Mouse (Mus musculus) layer of hippocampus, adult 2 months (tissue): ENCODE results near the gene Rpf1. TPM values are rescaled to one million over a fixed set of nuclear protein-coding genes. Genes with fewer than 3 reads are reported as not detected.

Experiments
- DNase-seq, 2 experiments: peaks; one replicate each; pipeline ENCODE4 v3.0.0; 2022; ENCODE audit warnings: low spot score in 2 of 2
- H3K27ac ChIP-seq: fragments of 200-600 bp; 2 replicates; pipeline ENCODE4 v1.8.1; 2022
- H3K4me3 ChIP-seq: fragments of 200-600 bp; 2 replicates; pipeline ENCODE4 v1.8.1; 2022; ENCODE audit warnings: mild to moderate bottlenecking
- CTCF ChIP-seq: fragments of 200-600 bp; conservative IDR thresholded peaks from 2 replicates; pipeline ENCODE4 v1.8.1; 2022; ENCODE audit warnings: antibody characterized with exemption, mild to moderate bottlenecking, moderate library complexity
- long read RNA-seq, 2 experiments: library from polyadenylated mRNA; stranded (forward); transcript quantifications; one replicate each; pipeline ENCODE4 v2.0.0; 2021; ENCODE audit warnings: borderline mapping rate in 2 of 2
- total RNA-seq, 2 experiments: library from RNA; stranded (reverse); gene quantifications; 2 replicates each; pipeline ENCODE4 v1.2.3; 2021

Gene Rpf1
- 10 to 100 TPM; 16.3 to 17.1 TPM for total RNA-seq
- long read RNA-seq, experiment 1, transcript Rpf1-201 (9 exons, 1,661 nt) = major isoform, 7 of 9 reads
- long read RNA-seq, experiment 1, partial matches to known transcripts = 0 of 9 reads
- long read RNA-seq, experiment 1, other reads (novel, unspliced or antisense) = 2 of 9 reads
- long read RNA-seq, experiment 2, transcript Rpf1-201 (9 exons, 1,661 nt) = major isoform, 11 of 16 reads
- long read RNA-seq, experiment 2, partial matches to known transcripts = 2 of 16 reads
- long read RNA-seq, experiment 2, other reads (novel, unspliced or antisense) = 3 of 16 reads

DNA sequence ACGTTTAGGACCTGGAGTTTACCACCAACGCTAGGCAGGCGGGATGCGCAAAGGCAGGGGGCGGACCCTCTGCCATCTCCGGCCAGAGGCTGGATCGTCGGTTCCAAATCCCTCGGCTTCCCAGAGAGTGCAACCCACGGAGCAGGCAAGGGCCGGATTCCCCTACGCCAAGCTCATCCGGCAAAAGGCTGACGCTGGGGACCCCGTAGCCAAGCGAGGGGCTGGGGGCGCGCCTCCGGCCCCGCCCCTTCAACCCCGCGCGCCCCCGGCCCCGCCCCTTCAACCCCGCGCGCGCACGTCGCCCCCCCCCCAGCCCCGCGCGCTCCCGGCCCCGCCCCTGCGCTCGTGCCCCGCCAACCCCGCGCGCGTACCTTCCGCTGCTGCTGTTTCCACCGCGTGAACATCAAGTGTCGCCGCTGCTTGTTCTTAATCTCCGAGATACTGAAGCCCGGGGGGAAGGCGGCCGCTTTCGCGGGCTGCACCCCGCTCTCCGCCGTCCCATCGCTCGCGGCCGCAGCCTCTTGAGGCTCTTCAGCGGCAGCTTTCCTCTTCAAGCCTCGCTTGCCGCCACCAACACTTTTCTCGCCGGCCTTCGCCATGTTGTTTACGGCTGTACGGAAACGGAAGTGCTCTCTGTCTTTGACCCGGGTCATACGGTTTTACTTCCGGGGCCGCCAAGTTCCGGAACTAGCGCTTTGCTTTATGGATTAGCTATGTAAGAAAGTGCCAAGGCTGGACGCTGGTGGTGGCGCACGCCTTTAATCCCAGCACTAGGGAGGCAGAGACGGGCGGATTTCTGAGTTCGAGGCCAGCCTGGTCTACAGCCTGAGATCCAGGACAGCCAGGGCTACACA is at the start of gene Rpf1:
Gene Rpf1 (minus strand): TSS at position 632 of the 854 bp plus-strand sequence.
- Histone ChIP-seq H3K4me3 (peak within 1 kb of the TSS; percentile 86), H3K27ac (peak within 1 kb of the TSS; percentile 99)
- peak; percentile 87 to 92 for DNase-seq
- TF ChIP-seq CTCF = no peak

DNA sequence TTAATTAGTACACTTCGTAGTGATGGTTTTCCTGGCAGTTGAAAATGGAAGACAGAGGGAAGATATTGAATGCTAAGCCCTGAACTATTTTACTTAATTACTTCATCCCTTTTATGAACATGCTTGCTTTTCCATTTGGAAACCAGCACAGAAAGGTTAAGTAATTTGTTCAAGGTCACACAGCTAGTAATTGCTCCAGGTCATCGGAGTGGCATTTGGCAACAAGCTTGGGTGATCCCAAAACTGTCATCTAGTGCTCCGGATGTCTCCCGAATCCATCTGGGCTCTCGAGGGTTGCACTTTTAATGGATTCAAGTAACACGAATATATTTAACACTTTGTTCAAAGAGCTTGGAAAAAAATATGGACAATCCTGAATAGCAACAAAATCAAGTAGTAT is 49.7 kb upstream of the Rpf1 start:
- Histone ChIP-seq H3K27ac (no peak overlapping the region), H3K4me3 (no peak overlapping the region)
- DNase-seq = no peak
- no peak for TF ChIP-seq CTCF

DNA sequence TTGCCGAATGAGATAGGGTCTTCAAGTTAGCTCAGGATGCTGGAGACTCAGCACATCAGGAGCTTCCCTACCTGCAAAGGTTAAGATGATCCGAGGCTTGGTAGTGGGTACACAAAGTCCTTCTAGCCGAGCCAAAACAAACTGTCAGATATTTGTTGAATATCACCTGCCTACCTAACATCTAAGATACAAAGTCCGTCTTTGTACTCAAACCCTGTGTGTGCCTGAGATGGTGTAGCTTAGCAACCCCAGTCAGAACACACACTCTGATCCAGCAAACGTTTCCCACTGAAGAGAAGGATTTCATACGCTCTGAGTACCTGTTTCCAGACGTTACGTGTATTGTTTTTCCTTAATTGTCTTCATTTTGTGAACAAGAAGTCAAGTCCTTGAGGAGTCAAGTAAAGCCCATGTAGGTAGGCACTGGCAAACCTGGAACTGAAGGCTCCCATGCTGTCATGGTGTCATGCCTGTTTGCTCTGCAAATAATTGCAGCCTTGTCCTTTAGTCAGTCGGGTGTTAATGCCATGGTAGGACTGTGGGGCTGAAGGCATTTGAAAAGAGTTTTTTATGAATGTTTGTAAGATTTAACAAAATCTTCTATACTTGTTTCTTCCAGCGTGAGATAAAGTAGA is 49.0 kb upstream of the Rpf1 start, which contains the start of gene Uox:
Gene Uox (plus strand): TSS at position 279 of the 635 bp plus-strand sequence.
- no peak for DNase-seq
- Histone ChIP-seq H3K4me3 (no peak within 1 kb of the TSS), H3K27ac (no peak within 1 kb of the TSS)
- no peak for TF ChIP-seq CTCF

DNA sequence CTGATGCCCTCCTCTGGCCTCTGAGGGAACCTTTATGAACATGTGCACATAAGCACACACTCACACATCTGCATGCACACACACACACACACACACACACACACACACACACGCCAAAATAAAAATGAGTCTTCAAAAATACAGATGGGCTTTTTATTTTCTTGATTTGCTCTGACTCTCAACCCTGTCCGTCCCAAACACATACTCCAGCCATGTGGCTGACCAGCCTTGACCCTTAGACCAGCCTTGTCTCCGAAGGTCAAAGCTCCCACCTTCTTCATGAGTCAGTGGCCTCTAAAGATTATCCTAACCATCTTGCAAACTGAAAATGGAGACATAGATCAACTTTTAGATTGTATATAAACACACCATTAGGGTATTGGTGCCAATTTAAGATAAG is 48.4 kb upstream of the Rpf1 start:
- no peak for DNase-seq
- TF ChIP-seq CTCF = no peak
- H3K27ac ChIP-seq = no peak overlapping the region
- no peak overlapping the region for H3K4me3 ChIP-seq

DNA sequence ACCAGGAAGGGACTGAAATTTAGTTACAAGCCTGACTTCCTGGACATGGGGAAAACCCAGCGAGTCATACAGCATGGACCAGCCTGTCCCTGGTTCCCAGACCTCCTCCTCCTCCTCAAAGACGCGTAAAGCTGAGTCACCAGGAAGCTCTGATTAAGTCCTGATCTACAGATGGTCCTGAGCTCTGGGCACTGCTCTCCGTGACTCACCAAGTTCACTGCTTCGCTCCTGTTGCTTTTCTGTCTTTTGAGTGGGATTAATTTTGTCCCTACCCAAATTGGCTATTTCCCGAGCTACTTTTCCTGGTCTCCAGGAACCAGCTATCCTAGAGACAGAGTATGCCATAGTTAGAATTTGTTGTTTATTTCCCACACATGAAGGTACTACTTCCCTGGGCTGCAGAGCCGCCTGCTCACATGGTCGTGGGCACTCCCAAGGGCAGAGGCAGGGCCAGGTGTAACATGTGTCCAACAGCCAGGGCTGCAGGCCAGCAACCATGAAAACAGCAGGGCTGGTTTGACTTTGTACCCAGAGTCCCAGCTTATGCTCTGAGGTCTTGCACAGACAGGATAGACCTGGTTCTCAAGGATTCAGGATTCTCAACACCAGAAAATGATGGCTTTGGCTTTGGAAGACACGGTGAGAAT is 46.8 kb upstream of the Rpf1 start:
- DNase-seq = no peak
- Histone ChIP-seq H3K27ac (peak overlapping the region; percentile 64; the same call in 1 of the 2 replicates), H3K4me3 (no peak overlapping the region)
- TF ChIP-seq CTCF = no peak

DNA sequence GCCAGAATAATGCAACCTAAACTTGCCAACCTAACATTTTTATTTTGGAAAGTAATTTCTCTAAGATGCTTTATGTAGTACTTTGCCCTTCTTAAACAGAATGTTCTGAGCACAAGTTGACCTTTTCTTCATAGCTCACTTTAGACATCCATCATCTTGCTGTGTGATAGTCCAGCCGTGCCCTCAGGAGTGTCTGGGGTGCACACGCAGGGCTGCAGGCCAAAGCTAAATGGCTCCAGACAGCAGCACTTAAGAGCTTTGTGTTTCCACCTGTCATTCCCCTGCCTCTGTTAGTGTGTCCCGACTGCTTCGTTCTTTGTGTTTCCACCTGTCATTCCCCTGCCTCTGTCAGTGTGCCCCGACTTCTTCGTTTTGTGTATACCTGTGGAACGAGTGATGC is 46.1 kb upstream of the Rpf1 start:
- Histone ChIP-seq H3K27ac (no peak overlapping the region), H3K4me3 (no peak overlapping the region)
- no peak for TF ChIP-seq CTCF
- DNase-seq = no peak

DNA sequence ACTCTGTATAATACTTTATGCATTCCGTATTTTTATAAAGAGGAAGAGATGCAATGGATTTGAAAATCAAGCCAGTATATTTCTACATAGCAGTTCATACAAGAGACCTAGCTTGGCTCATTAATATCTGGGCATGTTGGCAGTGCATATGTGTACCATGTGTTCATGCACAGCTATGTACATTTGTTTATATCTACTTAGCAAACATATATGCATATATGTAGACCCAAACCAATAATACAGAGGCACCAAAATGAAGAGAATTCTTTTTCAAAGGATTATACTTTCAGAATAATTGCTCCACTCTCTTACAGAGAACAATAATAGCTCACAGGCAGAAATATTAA is 43.8 kb upstream of the Rpf1 start:
- no peak for DNase-seq
- H3K4me3 ChIP-seq = no peak overlapping the region
- no peak for TF ChIP-seq CTCF
- peak overlapping the region; percentile 87 for H3K27ac ChIP-seq

DNA sequence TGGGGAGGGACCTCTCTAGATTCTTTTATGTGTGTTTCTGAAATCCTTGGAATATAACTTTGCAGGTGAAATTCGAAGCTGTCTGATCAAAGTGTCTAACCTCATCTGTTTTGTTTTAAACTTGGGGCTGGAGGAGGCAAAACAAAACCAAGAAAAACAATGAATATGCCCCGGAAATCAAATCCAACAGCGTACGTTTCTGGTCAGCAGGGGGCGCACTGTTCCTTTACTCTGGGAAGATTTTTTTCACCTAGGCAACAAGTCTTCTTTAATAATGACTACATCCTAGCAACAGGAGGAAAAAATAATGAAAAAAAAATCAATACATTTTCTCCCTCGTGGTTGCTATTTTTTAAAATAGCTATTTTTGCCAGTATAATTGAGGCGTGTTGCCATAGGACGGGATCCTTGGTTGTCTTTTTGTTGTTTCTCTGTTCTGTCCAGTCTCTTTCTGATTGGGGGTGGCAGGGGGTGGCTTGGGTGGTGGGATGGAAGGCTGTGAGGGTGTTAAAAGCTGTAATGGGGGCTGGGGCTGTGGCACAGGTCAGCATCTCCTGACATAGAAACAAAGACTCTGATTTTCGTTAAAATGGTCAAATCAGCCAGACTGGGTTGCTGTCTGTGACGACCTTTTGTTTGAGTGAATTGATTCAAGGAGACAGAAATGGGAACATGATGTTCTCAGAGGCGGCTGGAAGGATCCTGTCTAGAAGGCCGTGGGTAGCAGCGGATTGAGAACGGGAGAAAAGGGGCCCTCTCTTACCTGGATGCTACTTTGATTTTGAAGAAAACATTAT is 43.2 kb upstream of the Rpf1 start:
- Histone ChIP-seq H3K4me3 (peak overlapping the region; percentile 0; the same call in 1 of the 2 replicates), H3K27ac (peak overlapping the region; percentile 87)
- peak; percentile 82 to 91 for DNase-seq
- peak; percentile 88 for TF ChIP-seq CTCF

DNA sequence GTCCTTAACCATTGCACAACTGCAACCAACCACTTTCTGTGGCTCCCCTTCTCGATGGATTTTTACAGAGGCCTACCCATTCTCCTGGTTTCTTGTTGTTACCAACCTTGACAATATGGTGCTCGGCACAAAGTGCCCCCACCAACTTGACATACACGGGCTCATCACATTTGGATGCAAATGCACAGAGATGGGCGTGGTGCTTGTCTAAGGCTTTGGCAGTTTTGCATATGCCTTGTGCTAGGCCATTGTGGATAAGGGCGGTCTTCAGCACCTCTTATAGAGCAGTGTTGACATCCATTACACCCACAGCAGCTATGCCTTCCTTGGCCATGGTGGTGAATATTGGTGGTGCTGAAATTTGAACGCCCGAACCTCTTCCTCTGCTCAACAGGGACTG is 41.7 kb upstream of the Rpf1 start:
- no peak for TF ChIP-seq CTCF
- H3K4me3 ChIP-seq = no peak overlapping the region
- H3K27ac ChIP-seq = no peak overlapping the region
- DNase-seq = no peak

DNA sequence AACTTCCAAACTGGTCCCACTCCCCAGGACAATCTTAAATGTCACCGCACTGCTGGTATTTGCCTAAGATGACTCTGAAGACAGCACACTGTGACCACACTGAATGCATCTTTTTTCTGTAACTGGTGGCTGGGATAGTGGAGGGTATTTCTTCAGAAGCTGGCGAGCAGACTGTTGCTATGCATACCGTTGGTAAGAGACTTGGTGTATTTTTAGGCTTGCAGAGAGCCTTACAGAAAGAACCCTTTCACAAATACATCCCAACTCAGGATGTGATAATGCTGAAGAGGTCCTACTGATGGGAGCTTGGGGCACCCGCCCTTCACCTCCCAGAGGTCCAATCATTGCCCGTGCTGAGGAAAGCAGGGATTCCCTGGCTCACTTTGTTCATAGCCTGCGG is 36.3 kb upstream of the Rpf1 start:
- Histone ChIP-seq H3K4me3 (no peak overlapping the region), H3K27ac (peak overlapping the region; percentile 71)
- no peak for TF ChIP-seq CTCF
- DNase-seq = no peak

DNA sequence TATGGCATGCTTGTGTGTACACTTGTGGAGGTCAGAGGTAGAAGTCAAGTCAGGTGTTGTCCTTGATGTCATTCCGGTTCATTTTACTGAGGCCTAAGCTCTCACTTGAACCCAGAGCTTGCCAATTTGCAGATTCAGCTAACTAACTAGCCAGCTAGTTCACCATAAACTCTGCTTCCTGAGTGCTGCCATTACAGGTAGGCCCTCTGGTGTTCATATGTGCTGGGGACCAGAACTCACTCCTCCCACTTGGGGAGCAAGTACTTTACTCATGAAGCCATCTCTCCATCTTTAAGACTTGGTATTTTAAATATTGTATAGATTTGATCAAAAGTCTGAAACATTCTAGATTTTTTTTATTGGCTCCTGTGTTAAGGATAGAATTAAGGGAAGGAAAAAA is 35.3 kb upstream of the Rpf1 start:
- DNase-seq = no peak
- no peak overlapping the region for H3K4me3 ChIP-seq
- peak; percentile 41 for TF ChIP-seq CTCF
- no peak overlapping the region for H3K27ac ChIP-seq

DNA sequence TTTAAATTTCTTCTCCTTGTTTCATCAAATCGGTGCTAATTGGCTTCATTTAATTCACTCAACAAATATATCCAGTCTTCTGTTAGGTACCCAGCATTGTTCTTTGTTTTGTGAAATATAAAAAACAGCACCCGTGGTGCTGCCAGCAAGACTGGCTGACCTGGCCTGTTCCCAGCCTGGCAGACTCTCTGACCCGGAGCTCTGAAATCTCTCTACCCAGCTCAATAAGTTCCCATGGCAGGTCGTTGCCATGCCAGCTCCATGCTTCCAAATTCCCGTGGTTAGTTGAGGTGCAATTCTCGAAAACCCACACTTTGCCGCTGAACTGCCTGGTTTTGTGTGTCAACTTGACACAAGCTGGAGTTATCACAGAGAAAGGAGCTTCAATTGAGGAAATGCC is 33.6 kb upstream of the Rpf1 start:
- DNase-seq = no peak
- TF ChIP-seq CTCF = no peak

DNA sequence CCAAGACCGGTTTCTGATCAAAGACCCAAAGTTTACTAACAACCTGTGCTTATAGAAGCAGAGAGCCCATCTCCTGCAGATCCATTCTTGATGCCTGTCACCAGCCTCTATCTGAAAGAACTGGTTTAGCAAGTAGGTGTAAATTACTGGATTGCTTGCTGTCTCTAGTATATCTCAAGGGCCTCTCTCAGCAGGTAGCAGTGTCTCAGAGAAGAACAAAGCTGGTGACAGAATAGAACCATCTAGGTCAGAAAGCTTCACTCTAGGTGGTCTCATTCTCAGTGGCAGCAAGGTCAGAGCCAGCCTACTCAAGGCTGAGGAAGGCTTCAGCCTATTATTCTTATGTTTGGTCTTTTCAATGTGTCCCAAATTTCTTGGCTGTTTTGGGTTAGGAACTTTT is 22.4 kb upstream of the Rpf1 start:
- TF ChIP-seq CTCF = no peak

More for the DNA sequence above, 33.6 kb upstream of the Rpf1 start:
- Histone ChIP-seq H3K4me3 (no peak overlapping the region), H3K27ac (no peak overlapping the region)

More for the DNA sequence above, 22.4 kb upstream of the Rpf1 start:
- H3K27ac ChIP-seq = no peak overlapping the region
- no peak overlapping the region for H3K4me3 ChIP-seq
- no peak for DNase-seq
